Mouse (Mus musculus): Measurements from ENCODE around the gene Pdgfc. TPM values are rescaled to one million over a fixed set of nuclear protein-coding genes. Genes with fewer than 3 reads are reported as not detected.
"Not testable (repeated sequence)": the region's sequence is repeated elsewhere in the genome, so short reads cannot be mapped to it uniquely, and the experiment has no call there.

Gene Pdgfc
- total RNA-seq, 2 experiments from 2014 or later = 4.6 to 6.4 TPM

DNA sequence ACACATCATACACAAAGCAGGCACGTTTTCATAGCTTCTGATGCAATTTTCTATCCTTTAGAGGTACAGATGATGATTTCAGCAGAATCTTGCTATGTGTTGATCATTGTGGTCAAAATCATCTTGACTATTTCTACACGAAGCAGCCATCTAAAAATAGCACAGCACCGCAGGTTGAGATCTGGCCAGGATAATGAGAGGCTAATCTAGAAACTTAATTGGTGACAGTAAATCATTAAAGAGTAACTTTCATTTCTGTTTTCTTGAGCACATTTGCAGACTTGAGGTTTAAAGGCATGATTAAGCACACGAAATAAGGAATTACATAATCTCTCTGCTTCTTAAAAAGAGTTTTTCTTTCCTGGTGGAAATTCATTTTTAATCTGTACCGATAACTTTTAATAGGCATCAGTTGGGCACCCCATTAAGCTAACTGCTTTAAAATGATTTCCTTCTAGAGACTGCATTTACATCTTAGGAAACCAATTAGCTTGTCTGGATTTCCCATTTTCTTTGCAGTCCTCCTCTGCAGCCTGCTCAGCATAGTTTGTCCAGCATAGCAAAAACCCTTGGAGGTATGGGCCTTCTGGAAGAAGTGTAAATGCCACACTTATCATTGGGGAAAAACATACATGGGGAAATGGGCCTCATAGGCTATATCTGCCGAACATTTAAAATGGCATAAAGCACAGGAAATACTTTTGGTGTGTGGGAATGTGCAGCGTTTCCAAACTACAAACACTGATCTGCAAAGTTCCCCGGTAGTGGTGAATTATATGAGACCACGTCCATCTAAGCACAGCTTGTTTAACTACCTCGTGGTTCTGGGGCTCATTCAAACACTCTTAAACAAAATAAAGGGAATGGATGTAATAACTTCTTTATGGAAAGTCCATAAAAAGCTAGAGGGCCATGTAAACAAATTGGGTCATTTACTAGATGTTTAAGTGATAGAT is 10.7 kb downstream of the Pdgfc start:
- no peak for DNase-seq

DNA sequence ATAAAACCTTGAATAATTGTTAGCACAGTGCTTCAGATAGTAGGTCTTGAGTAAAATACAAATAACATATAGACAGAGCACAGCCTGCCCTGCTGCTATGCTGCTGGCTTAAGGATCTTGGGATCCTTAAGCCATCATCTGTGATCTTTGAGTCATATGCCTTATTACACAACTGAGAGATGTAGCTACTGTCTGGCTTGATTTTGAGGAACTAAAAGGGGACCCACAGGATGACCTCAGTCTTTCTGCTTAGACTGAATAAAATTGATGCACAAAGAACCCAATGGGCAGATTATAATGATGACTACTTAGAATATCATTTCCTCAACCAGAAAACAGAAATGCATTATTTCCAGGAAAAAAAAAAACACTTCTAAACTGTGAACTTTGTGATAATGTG is 15.3 kb downstream of the Pdgfc start:
- DNase-seq = no peak

- no peak for DNase-seq
Observed at GRCm38 (mm10) chr3:81052422-81052821, 16.2 kb downstream of the Pdgfc start.

GRCm38 (mm10) chr3:81054074-81054473 is 17.9 kb downstream of the Pdgfc start:
- DNase-seq = no peak

GRCm38 (mm10) chr3:81057719-81058118 is 21.5 kb downstream of the Pdgfc start:
- DNase-seq = no peak

GRCm38 (mm10) chr3:81058527-81059031 is 22.4 kb downstream of the Pdgfc start:
- DNase-seq = no peak

- DNase-seq = no peak
Observed at GRCm38 (mm10) chr3:81068550-81068949, 32.3 kb downstream of the Pdgfc start.

- no peak for DNase-seq
Observed at GRCm38 (mm10) chr3:81101136-81101535, 64.9 kb downstream of the Pdgfc start.

DNA sequence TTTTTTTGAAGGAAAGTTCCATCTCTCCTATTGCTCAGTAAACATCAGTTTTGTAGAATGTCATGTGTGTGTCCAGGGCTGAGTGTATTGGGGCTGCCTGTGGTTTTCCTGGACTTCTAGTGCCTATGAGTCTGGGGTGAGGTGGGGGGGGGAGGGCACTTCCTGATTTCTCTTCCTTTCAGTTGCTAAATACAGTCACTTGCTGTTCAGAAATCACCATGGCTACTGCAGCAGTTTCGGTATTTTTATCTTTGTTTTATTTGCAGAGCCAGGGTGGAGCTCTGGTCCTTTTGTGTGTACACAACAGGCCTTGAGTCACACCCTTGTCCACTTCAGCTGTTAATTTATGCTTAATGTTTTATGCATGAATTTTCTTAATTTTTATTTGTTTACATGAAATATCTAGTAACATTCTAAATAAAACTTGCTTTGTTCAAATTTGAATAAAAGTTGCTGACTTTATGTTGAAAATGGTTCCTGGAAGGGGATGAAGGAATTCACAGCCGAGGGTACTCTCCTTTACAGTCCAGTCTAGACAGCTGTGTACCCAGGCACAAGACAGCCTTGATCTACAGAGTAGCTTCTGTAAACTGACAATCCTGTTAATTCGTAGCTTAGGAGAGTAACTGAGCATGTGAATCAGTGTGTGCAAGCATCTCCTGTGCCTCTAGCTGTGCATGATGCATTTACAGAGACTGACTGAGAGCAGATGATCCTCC is 66.1 kb downstream of the Pdgfc start:
- DNase-seq = no peak

- no peak for DNase-seq
Observed at GRCm38 (mm10) chr3:81102877-81103420, 66.7 kb downstream of the Pdgfc start.

DNA sequence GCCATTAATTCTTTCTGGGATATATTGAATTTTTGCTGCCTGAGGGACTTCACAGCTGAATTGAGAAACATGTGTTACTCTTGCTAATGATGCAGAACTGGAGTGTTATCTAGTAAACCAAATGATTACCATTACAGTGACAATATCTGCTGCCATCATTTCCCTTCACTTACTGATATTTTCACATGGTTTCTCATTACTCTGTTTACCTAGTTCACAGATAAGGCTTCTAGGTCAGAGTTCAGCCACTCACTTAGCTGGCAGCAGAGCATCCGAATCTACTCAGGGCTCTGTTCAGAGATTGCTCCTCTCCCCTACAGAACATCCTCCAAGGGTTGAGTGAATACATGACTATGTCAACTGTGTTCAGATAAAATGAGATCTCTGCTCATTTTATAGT is 71.3 kb downstream of the Pdgfc start:
- no peak for DNase-seq

GRCm38 (mm10) chr3:81110968-81111367 is 74.8 kb downstream of the Pdgfc start:
- no peak for DNase-seq

GRCm38 (mm10) chr3:81112892-81113291 is 76.7 kb downstream of the Pdgfc start:
- no peak for DNase-seq

GRCm38 (mm10) chr3:81120664-81121063 is 84.4 kb downstream of the Pdgfc start:
- DNase-seq = no peak

DNA sequence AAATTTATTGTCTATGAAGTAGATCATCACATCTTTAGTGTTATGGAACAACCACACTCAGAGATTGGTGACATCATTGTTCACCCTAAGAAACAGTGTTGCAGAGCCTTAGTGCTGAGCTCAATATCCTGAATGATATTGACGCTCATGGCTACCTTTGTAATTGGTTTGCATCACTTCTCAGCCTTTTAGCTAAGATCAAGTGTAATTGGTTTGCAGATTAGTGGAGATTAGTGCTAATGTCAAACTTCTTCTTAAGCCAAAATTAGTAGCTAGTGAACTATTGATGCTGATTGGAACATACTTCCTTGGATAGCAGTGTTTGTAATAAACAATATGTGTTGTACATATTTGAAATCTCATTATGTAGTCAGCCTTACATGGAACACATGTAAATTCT is 85.5 kb downstream of the Pdgfc start:
- DNase-seq = no peak

DNA sequence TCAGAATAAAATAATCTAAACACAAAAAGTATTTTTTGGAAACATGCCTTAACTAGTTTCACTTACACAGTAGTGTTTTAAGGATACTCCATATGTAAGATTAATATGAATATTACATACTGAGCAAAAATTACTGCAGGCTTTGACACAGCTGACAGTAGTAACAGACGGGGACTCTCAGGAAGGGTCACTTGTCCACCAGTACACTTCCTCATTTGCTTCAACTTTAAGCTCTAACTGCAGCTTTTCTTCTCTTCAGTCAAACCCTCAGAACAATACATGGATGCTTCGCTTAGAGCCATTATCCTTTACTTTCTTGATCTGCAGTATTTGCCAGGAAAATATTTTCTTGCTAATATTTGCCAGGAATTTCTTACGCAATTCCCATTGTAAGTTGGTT is 87.2 kb downstream of the Pdgfc start:
- DNase-seq = no peak

DNA sequence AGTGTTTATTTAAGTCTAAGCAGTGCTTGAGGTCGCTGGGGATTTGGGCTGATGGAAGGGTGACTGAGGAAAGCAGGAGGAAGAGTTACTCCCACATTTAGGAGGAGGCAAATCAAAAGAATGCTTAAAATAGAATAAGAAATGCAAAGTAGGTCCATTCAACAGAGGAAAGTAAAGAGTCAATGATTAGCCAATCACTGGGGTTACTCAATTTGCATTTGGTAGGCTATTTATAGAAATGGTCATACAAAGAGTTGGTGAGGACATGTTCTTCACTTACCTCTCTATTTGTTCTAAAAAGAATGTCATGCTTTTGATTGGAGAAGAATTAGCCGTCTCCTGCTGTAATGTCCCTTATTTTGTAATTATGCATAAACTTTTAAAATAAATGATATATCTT is 90.8 kb downstream of the Pdgfc start:
- no peak for DNase-seq

DNA sequence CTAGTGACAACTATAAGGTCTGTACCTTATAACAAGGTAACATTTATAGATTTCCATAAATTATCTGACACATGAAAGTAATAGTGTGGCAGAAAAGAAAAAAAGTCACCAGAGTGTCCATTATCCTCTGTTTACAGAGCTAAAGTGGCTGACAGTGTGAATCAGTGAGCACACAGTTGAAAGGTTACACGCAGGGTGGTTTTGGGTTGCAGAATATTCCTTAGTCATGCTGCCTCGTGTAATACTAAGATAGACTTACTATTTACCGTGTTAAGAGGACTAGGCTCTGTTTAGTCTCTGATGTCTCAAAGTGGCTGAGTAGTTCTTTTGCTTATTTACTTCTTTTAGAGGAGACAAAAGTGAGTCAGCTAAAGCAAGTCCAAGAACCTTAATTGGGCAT is 100.8 kb downstream of the Pdgfc start:
- no peak for DNase-seq

GRCm38 (mm10) chr3:81138030-81138429 is 101.8 kb downstream of the Pdgfc start:
- not testable (repeated sequence) for DNase-seq

GRCm38 (mm10) chr3:81143730-81144129 is 107.5 kb downstream of the Pdgfc start:
- no peak for DNase-seq

DNA sequence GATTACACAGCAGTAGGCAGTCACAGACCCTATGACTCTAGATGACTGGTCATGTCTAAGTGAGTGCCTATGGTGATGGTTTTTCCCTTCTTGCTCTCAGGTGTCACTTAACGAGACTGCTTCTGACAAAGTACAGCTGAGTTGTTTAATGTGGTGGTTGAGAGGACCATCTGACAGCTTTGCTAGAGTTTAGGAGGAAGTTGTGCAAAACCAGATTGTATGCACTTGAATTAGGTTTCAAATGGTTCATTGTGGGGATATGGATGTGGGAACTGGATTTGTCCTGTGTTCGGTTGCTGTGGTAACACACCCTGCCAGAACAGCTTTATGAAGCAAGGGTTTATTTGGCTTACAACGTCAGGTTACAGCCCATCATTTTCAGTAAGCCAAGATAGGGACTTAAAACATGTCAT is 112.9 kb downstream of the Pdgfc start:
- DNase-seq = peak in 1 of 2 experiments; percentile 37

DNA sequence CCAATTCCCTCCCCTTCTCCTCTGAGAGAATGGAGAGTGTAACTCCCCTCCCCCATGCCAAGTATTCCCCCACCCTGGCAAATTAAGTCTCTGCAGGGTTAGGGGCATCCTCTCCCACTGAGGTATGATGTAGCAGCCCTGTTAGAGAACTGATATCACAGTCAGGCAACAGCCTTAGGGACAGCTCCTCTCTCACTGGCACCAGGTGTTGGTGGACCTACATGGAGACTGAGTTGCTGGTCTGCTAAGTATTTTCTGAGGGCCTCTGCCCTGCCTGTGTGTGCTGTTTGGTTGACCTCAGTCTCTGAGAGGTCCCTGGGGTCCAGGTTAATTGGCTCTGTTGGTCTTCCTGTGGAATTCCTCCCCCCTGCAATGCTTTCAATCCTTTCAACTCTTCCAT is 114.0 kb downstream of the Pdgfc start:
- DNase-seq = no peak

GRCm38 (mm10) chr3:81154420-81154819 is 118.2 kb downstream of the Pdgfc start:
- DNase-seq = no peak

All from layer of hippocampus, postnatal 36 days (tissue).